Mouse (Mus musculus) kidney, postnatal 25 days (tissue): ENCODE results near the gene Itm2a.

Experiments
- DNase-seq, 2 experiments: peaks; one replicate each; pipeline ENCODE4 v3.0.0; 2021; ENCODE audit warnings: mixed read lengths in 2 of 2

The Itm2a gene

GRCm38 (mm10) chrX:107402915-107403912, at the start of gene Itm2a:
Itm2a (minus strand) TSS chrX:107403376.
- DNase-seq, result peak; percentile 2 to 36

GRCm38 (mm10) chrX:107435887-107436286, 32.7 kb upstream of the Itm2a start:
- DNase-seq, result peak in 1 of 2 experiments; percentile 2

- DNase-seq, result no peak
Measured at GRCm38 (mm10) chrX:107421304-107421703, 18.1 kb upstream of the Itm2a start.

GRCm38 (mm10) chrX:107417345-107417744, 14.2 kb upstream of the Itm2a start:
- no peak for DNase-seq

GRCm38 (mm10) chrX:107415999-107416398, 12.8 kb upstream of the Itm2a start:
- DNase-seq, result no peak

GRCm38 (mm10) chrX:107402481-107402880, 695 bp downstream of the Itm2a start:
- peak in 1 of 2 experiments; percentile 1 for DNase-seq

- DNase-seq, result no peak
Measured at GRCm38 (mm10) chrX:107399087-107399486, 4.1 kb downstream of the Itm2a start.

GRCm38 (mm10) chrX:107393256-107393655, 9.9 kb downstream of the Itm2a start:
- DNase-seq, result no peak

GRCm38 (mm10) chrX:107375329-107375728, 27.8 kb downstream of the Itm2a start:
- DNase-seq, result no peak
